Mouse (Mus musculus) liver, adult 2 months (tissue): Measurements from ENCODE around the gene Ankrd6.

Source experiments
- CTCF ChIP-seq: fragments of 200-500 bp; IDR thresholded peaks from 2 replicates; pipeline ENCODE4 v1.5.1; 2011; ENCODE audit warnings: low read depth, low read length, control low read depth
- POLR2A ChIP-seq: fragments of 200-500 bp; IDR thresholded peaks from 2 replicates; pipeline ENCODE4 v1.6.1; 2011; ENCODE audit warnings: low read length, control low read depth; ENCODE audit not compliant: insufficient read depth; ENCODE audit errors: extremely low read depth

GRCm38 (mm10) chr4:32905913-32906312 lies 44.7 kb downstream of the Ankrd6 start:
- no peak for TF ChIP-seq POLR2A
- no peak for TF ChIP-seq CTCF
